Mouse (Mus musculus) brain, embryonic 14.5 days (tissue): ENCODE data around the gene Ovol2. TPM values are rescaled to one million over a fixed set of nuclear protein-coding genes. Genes with fewer than 3 reads are reported as not detected.
A peak's percentile ranks its signal among the peaks of the same experiment; 100 is the strongest.
"Not testable (repeated sequence)": the region's sequence is repeated elsewhere in the genome, so short reads cannot be mapped to it uniquely, and the experiment has no call there.

Experiments
- DNase-seq: peaks from one replicate; pipeline ENCODE4 v3.0.0-alpha.2; 2011; ENCODE audit warnings: low read depth
- CTCF ChIP-seq: fragments of 200-500 bp; IDR thresholded peaks from 2 replicates; pipeline ENCODE4 v1.5.1; 2012; ENCODE audit warnings: inconsistent platforms, mild to moderate bottlenecking, moderate library complexity, borderline replicate concordance; ENCODE audit not compliant: insufficient read depth, insufficient read length; ENCODE audit errors: extremely low read depth
- POLR2A ChIP-seq: fragments of 200-500 bp; IDR thresholded peaks from 2 replicates; pipeline ENCODE4 v1.6.1; 2012; ENCODE audit warnings: mild to moderate bottlenecking, inconsistent platforms, borderline replicate concordance; ENCODE audit not compliant: poor library complexity, insufficient read depth, insufficient read length, severe bottlenecking; ENCODE audit errors: extremely low read depth
- polyA plus RNA-seq: library from polyadenylated mRNA; depleted of rRNA; stranded (reverse); fragments of >200 nt; gene quantifications from 2 replicates; pipeline ENCODE4 v1.2.3, GENCODE M21; 2012

The Ovol2 gene
- polyA plus RNA-seq, 1 experiment, result 0.34 TPM

- no peak for DNase-seq
- TF ChIP-seq POLR2A (no peak), CTCF (no peak)
These were observed 11.2 kb upstream of the Ovol2 start for GRCm38 (mm10) chr2:144343158-144343557.

- DNase-seq, result not testable (repeated sequence)
These were observed 6.2 kb upstream of the Ovol2 start for GRCm38 (mm10) chr2:144338149-144338548.

- no peak for DNase-seq
These were observed 5.8 kb upstream of the Ovol2 start for GRCm38 (mm10) chr2:144337701-144338100.

GRCm38 (mm10) chr2:144337230-144337629 lies 5.3 kb upstream of the Ovol2 start:
- DNase-seq, result no peak
- TF ChIP-seq POLR2A (no peak), CTCF (no peak)

More at GRCm38 (mm10) chr2:144337701-144338100, 5.8 kb upstream of the Ovol2 start:
- no peak for TF ChIP-seq POLR2A
- no peak for TF ChIP-seq CTCF

GRCm38 (mm10) chr2:144333138-144333842 lies 1.3 kb upstream of the Ovol2 start:
- DNase-seq, result peak; percentile 29
- TF ChIP-seq CTCF, result peak; percentile 39; the same call in 1 of the 2 replicates
- TF ChIP-seq POLR2A, result no peak

- TF ChIP-seq CTCF, result no peak
- no peak for TF ChIP-seq POLR2A
- DNase-seq, result peak; percentile 17
These were observed 540 bp upstream of the Ovol2 start for GRCm38 (mm10) chr2:144332486-144332885.

- TF ChIP-seq CTCF, result no peak
- TF ChIP-seq POLR2A, result no peak
These were observed 980 bp downstream of the Ovol2 start for GRCm38 (mm10) chr2:144330960-144331371.

GRCm38 (mm10) chr2:144330352-144330959 lies 1.5 kb downstream of the Ovol2 start:
- DNase-seq, result peak; percentile 12
- TF ChIP-seq CTCF (no peak), POLR2A (no peak)

More at GRCm38 (mm10) chr2:144330960-144331371, 980 bp downstream of the Ovol2 start:
- peak; percentile 39 for DNase-seq

- no peak for DNase-seq
- TF ChIP-seq POLR2A, result no peak
- TF ChIP-seq CTCF, result no peak
These were observed 2.0 kb downstream of the Ovol2 start for GRCm38 (mm10) chr2:144329937-144330336.

- DNase-seq, result no peak
- no peak for TF ChIP-seq CTCF
- TF ChIP-seq POLR2A, result no peak
These were observed 2.5 kb downstream of the Ovol2 start for GRCm38 (mm10) chr2:144329451-144329850.

- TF ChIP-seq CTCF, result no peak
- TF ChIP-seq POLR2A, result no peak
- peak; percentile 37 for DNase-seq
These were observed 7.7 kb downstream of the Ovol2 start for GRCm38 (mm10) chr2:144324218-144324617.

- no peak for TF ChIP-seq POLR2A
- no peak for TF ChIP-seq CTCF
These were observed 20.6 kb downstream of the Ovol2 start for GRCm38 (mm10) chr2:144311372-144311771.

More at GRCm38 (mm10) chr2:144311372-144311771, 20.6 kb downstream of the Ovol2 start:
- DNase-seq, result no peak
